Mouse (Mus musculus): Measurements from ENCODE around the gene Smim13.

GRCm38 (mm10) chr13:41248751-41249520 lies 708 bp upstream of the Smim13 start:
- TF ChIP-seq FLI1 (IDR thresholded peaks at IDR 0.05; ENCODE audit: low read length) (no peak), GATA1 (IDR thresholded peaks at IDR 0.05; ENCODE audit: borderline replicate concordance, low read length) (no peak)
